Mouse (Mus musculus): Measurements from ENCODE around the gene Cxcl9.

Cxcl9 gene

GRCm38 (mm10) chr5:92283107-92283506, 44.8 kb downstream of the Cxcl9 start:
- in situ Hi-C loops (cut with MboI, MseI), result no loop called here

- in situ Hi-C loops (cut with MboI, MseI), result no loop called here
These were observed 45.3 kb downstream of the Cxcl9 start for GRCm38 (mm10) chr5:92282571-92282970.

DNA sequence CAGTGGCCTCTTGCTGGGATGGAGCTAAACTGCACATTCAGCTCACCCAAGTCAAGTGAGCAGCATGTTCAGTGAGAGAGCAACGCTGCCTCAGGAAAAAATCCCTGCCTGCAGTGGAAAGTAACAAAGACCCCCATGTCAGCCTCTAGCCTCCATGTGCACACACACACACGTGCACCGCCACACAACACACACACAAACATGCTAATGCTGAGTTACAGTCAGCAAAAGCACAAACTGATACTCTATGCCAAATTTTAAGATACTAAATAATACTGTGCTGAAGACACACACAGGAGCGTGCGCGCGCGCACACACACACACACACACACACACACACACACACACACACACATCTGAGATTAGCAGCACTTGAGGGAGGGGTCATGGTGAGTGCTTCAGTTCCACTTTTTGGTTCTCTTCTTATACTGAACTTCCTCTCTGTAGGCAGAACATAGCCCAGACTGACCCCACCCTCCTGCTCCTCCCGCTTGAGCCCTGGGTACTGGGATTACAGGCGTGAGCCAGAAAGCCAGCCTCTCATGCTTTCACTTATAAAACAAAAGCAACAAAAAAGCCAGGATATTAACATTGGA, 48.8 kb downstream of the Cxcl9 start:
- in situ Hi-C loops (cut with MboI, MseI), result no loop called here

GRCm38 (mm10) chr5:92277437-92278394, 50.2 kb downstream of the Cxcl9 start, which contains the start of gene Naaa:
Gene Naaa, minus strand, starts transcription at chr5:92278170.
- in situ Hi-C loops (cut with MboI, MseI), result no loop called here

All from T-helper 17 cell (primary cell).